Mouse (Mus musculus): ENCODE data around the gene Zar1. TPM values are rescaled to one million over a fixed set of nuclear protein-coding genes. Genes with fewer than 3 reads are reported as not detected.
"Not testable (repeated sequence)": the region's sequence is repeated elsewhere in the genome, so short reads cannot be mapped to it uniquely, and the experiment has no call there.

Gene Zar1
- polyA plus RNA-seq, 2 experiments = 0.54 to 0.72 TPM

DNA sequence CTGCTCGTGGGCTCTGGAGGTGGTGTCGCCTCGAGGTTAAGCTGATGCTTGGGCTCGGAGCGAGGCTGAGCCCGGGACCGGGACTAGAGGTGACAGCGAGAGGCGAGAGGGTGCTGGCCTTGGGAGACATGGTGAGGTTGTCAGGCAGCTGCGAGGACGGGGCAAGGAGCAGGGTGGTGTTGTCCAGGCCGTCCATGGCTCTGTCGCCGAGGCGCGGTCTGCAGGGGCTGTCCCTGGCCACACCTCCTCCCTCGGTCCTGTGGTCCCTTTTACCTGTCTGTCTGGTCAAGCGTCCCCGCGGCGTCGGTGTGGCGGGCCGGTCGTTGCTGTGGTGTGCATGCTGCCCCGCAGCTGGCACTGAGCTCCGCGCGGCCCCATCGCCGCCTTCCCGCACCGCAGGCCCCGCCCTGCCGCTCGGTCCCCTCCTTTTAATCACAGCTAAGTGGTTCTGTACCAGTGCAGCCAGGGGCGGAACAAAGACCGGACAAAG, 6.2 kb upstream of the Zar1 start, which contains the start of gene Gm5868:
Gm5868 (minus strand) TSS at position 360 of the 490 bp plus-strand sequence.
- ATAC-seq (ENCODE audit: low FRiP score, low read depth) (no peak), DNase-seq (ENCODE audit: low spot score) (no peak)
- Histone ChIP-seq H3K4me3 (replicated peaks; ENCODE audit: low read length) (peak within 1 kb of the TSS; percentile 34), H3K9ac (ENCODE audit: low read depth, low read length, severe bottlenecking) (peak within 1 kb of the TSS; percentile 40), H3K9me3 (ENCODE audit: control insufficient read depth, low read length) (no peaks in the 10 kb centered on the region), H3K4me1 (ENCODE audit: control insufficient read depth, insufficient read depth, low read length) (no peaks in the 10 kb centered on the region), H3K36me3 (ENCODE audit: control insufficient read depth, insufficient read depth, low read length) (no peaks in the 10 kb centered on the region), H3K27ac (replicated peaks; ENCODE audit: low read depth, low read length) (no peak within 1 kb of the TSS), H3K27me3 (ENCODE audit: control insufficient read depth, insufficient read depth, low read length) (peaks cover 14% of the 10 kb centered on the region; the same call in 1 of the 2 replicates), H3K4me2 (replicated peaks; ENCODE audit: low read depth, low read length, severe bottlenecking) (peak within 1 kb of the TSS; percentile 59)
- 1% methylated on average over 30 of the region's 38 CpGs for WGBS
- TF ChIP-seq POLR2A (IDR thresholded peaks at IDR 0.05; ENCODE audit: borderline replicate concordance, extremely low read depth, insufficient read depth, insufficient read length) = no peak

DNA sequence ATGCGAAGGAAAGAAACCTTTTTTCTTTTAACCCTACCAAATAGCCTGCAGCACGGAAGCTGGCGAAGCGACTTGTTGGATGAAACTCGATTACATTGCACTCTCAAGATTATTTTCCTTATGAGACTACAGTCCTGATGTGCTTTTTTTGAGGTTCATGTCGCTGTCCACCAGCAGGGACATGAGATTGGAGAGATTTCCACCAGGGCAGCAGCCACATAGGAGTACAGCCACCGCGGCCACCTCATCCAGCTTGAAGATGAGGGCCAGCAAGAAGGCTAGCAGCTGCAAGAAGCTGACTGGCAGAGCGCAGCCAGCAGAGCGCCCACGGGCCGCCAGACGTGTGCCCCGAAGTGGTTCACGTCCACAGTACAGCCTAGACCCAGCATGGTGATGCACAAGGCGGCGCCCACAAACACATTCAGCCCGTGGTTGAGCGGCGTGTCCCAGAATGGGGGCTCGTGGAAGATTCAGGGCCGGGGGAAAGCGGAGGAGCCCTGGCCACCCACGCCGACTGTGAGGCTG, 5.7 kb upstream of the Zar1 start:
- H3K27ac ChIP-seq (replicated peaks; ENCODE audit: low read depth, low read length); H3K36me3 ChIP-seq (ENCODE audit: control insufficient read depth, insufficient read depth, low read length); H3K9me3 ChIP-seq (ENCODE audit: control insufficient read depth, low read length); DNase-seq (ENCODE audit: low spot score); ATAC-seq (ENCODE audit: low FRiP score, low read depth); H3K4me1 ChIP-seq (ENCODE audit: control insufficient read depth, insufficient read depth, low read length): not testable (repeated sequence)
- H3K27me3 ChIP-seq (ENCODE audit: control insufficient read depth, insufficient read depth, low read length) = peaks cover 14% of the 10 kb centered on the region; the same call in 1 of the 2 replicates
- peak overlapping the region; percentile 40; the same call in 1 of the 2 replicates for H3K9ac ChIP-seq (ENCODE audit: low read depth, low read length, severe bottlenecking)
- H3K4me2 ChIP-seq (replicated peaks; ENCODE audit: low read depth, low read length, severe bottlenecking) = peak overlapping the region; percentile 59
- 40% methylated on average over 22 of the region's 25 CpGs for WGBS
- H3K4me3 ChIP-seq (replicated peaks; ENCODE audit: low read length) = peak overlapping the region; percentile 34

DNA sequence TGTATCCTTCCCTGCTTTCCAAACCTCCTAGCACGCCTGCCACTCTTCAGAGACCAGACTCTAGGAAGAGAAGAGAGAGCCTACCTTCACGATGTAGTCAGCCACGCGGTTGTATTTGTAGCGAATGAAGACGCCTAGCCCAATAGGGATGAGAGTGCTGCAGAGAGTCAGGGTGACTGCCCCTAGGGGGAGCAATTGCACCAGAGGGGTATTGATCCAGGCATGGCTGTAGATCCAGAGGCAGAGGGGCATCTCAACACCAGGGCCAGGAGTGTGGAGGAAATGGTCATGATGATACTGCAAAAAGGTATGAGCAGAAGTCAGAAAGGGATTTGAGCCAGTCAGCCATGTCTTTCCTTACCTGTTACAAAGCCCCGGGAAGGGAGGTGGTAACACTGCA, 5.1 kb upstream of the Zar1 start:
- ATAC-seq (ENCODE audit: low FRiP score, low read depth); DNase-seq (ENCODE audit: low spot score); H3K27ac ChIP-seq (replicated peaks; ENCODE audit: low read depth, low read length); H3K4me3 ChIP-seq (replicated peaks; ENCODE audit: low read length); H3K9me3 ChIP-seq (ENCODE audit: control insufficient read depth, low read length); H3K9ac ChIP-seq (ENCODE audit: low read depth, low read length, severe bottlenecking); H3K36me3 ChIP-seq (ENCODE audit: control insufficient read depth, insufficient read depth, low read length); H3K4me2 ChIP-seq (replicated peaks; ENCODE audit: low read depth, low read length, severe bottlenecking); H3K4me1 ChIP-seq (ENCODE audit: control insufficient read depth, insufficient read depth, low read length): not testable (repeated sequence)
- H3K27me3 ChIP-seq (ENCODE audit: control insufficient read depth, insufficient read depth, low read length) = peaks cover 15% of the 10 kb centered on the region; the same call in 1 of the 2 replicates
- 44% methylated on average over 7 of the region's 7 CpGs for WGBS

DNA sequence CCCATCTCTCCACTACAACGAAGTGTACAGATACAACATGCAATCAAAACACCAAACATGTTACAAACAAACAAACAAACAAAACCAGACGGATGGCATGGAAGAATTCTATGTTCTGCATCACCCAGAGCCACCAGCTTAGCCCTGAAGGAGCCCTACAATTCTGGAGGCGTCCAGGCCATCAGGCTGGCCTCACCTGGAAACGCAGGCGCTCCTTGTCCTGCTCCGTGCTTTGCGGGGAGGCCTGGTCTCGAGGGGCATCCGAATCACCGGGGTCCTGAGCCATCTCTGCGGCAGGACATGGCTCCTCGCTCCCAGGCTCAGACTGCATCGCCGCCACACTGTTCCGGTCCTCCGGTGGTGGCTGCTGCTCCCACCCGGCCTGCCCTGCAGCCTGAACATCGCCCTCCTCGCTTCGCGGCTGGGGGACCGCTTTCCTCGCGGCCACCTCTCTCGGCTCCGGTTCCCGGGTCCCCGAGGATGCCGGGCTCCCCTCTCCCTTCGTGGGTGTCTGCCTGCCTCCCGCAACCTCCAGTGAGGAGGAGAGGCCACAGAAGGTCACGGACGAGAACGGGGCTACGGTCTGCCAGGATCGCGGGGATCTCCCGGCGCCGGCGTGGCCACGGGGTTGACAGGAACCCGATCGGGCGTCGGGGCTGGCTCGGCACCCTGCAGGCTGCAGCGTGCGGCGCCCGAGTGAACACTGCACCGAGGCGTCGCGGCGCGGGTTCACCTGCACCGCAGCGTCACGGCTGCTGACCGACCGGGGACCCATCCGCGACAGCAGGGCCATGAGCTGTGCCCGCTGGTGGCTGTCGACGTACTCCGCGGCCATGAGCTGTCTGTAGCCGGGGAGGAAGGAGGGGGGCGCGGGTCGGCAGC, 725 bp downstream of the Zar1 start:
- H3K27ac ChIP-seq (replicated peaks; ENCODE audit: low read depth, low read length); H3K27me3 ChIP-seq (ENCODE audit: control insufficient read depth, insufficient read depth, low read length); H3K4me1 ChIP-seq (ENCODE audit: control insufficient read depth, insufficient read depth, low read length); H3K36me3 ChIP-seq (ENCODE audit: control insufficient read depth, insufficient read depth, low read length); DNase-seq (ENCODE audit: low spot score); H3K9me3 ChIP-seq (ENCODE audit: control insufficient read depth, low read length): not testable (repeated sequence)
- peak overlapping the region; percentile 42 for H3K4me3 ChIP-seq (replicated peaks; ENCODE audit: low read length)
- peak; percentile 60 for ATAC-seq (ENCODE audit: low FRiP score, low read depth)
- H3K4me2 ChIP-seq (replicated peaks; ENCODE audit: low read depth, low read length, severe bottlenecking) = peak overlapping the region; percentile 76
- peak overlapping the region; percentile 52 for H3K9ac ChIP-seq (ENCODE audit: low read depth, low read length, severe bottlenecking)
- 7% methylated on average over 42 of the region's 73 CpGs for WGBS

DNA sequence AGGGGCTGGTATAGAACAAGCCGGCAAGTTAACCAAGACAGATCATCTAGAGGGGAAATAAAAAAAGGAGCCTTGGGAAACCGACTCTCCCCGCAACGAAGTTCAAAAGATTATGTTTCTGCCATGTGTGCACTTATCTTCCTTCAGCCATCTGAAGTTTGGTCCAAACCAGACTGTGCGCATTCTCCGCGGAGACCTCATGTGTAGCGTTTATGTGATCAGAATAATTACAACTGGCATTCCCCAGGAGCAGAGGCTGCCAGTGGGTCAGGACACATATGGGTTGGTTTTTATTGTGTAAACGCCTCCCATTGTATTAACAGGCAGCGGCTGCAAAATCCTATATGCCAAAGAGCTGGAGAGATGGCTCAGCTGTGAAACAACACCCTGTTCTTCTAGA, 1.5 kb downstream of the Zar1 start:
- WGBS = 30% methylated on average over 10 of the region's 10 CpGs
- not testable (repeated sequence) for ATAC-seq (ENCODE audit: low FRiP score, low read depth)

More for the DNA sequence above, 1.5 kb downstream of the Zar1 start:
- H3K4me3 ChIP-seq (replicated peaks; ENCODE audit: low read length); H3K36me3 ChIP-seq (ENCODE audit: control insufficient read depth, insufficient read depth, low read length); H3K9me3 ChIP-seq (ENCODE audit: control insufficient read depth, low read length); H3K4me1 ChIP-seq (ENCODE audit: control insufficient read depth, insufficient read depth, low read length); H3K27me3 ChIP-seq (ENCODE audit: control insufficient read depth, insufficient read depth, low read length); H3K4me2 ChIP-seq (replicated peaks; ENCODE audit: low read depth, low read length, severe bottlenecking); H3K27ac ChIP-seq (replicated peaks; ENCODE audit: low read depth, low read length); DNase-seq (ENCODE audit: low spot score); H3K9ac ChIP-seq (ENCODE audit: low read depth, low read length, severe bottlenecking): not testable (repeated sequence)

Measured in limb, embryonic 14.5 days (tissue).